ENCODE assay signal across 15 mouse cellular contexts in the genomic region with DNA sequence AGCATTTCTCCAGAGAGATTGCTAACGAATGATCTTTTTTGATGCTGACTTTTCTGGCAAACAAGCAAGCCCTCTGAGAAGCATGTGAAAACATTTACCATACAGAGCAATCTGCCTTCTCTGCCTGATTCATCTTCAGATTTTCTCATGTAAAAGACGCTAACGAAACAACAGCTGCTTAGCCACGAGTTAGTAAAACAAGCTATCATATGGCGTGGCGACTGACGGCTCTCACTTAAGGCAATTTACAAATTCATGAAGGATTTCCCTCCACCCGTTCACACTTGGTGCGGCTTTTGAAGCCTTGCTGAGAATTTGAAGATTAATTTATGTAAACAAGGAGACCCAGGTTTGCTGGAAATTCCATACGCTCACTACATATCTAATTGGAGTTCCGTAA. TPM values are rescaled to one million over a fixed set of nuclear protein-coding genes. Genes with fewer than 3 reads are reported as not detected.
DNase-seq lines count a peak whose midpoint lies in the region; ATAC-seq and TF ChIP-seq lines count a peak whose summit lies in the region.
"Had no signal": no experiment of that assay in that cellular context is flagged by ENCODE, and none has a peak within 500 bp of the region (broad histone marks: within the 10 kb centered on the region; RNA-seq: fewer than 3 reads in every experiment).

No protein-coding gene starts in this region.

- no peak for ATAC-seq in midbrain, embryonic 11.5 days (ENCODE audit: low FRiP score)
- peak; percentile 18; the same call in 1 of the 2 replicates for ATAC-seq in embryonic facial prominence, embryonic 14.5 days (ENCODE audit: low read depth)
- no peak for ATAC-seq in midbrain, embryonic 13.5 days

- H3K9me3 ChIP-seq in midbrain, embryonic 11.5 days (ENCODE audit: control insufficient read depth, low read length), result no peaks in the 10 kb centered on the region
- H3K9me3 ChIP-seq in midbrain, embryonic 10.5 days (replicated peaks), result no peaks in the 10 kb centered on the region
- H3K9me3 ChIP-seq in embryonic facial prominence, embryonic 14.5 days (ENCODE audit: control insufficient read depth, low read length), result no peaks in the 10 kb centered on the region
- H3K9me3 ChIP-seq in midbrain, embryonic 13.5 days, result no peaks in the 10 kb centered on the region
- H3K9me3 ChIP-seq: embryonic facial prominence, embryonic 12.5 days; G1E; liver, embryonic 13.5 days had no signal

- H3K27me3 ChIP-seq in midbrain, embryonic 11.5 days (ENCODE audit: control insufficient read depth, insufficient read depth, low read length), result no peaks in the 10 kb centered on the region
- H3K27me3 ChIP-seq in midbrain, embryonic 10.5 days (ENCODE audit: low read depth, poor library complexity, severe bottlenecking), result no peaks in the 10 kb centered on the region
- H3K27me3 ChIP-seq in embryonic facial prominence, embryonic 14.5 days (replicated peaks; ENCODE audit: control insufficient read depth, insufficient read depth, low read length), result no peaks in the 10 kb centered on the region
- no peaks in the 10 kb centered on the region for H3K27me3 ChIP-seq in midbrain, embryonic 13.5 days
- no peaks in the 10 kb centered on the region for H3K27me3 ChIP-seq in cerebellum, adult 2 months (ENCODE audit: control insufficient read depth, insufficient read depth, low read length)
- H3K27me3 ChIP-seq: embryonic facial prominence, embryonic 12.5 days had no signal

- H3K4me2 ChIP-seq in midbrain, embryonic 11.5 days, result no peak overlapping the region
- H3K4me2 ChIP-seq in embryonic facial prominence, embryonic 14.5 days (ENCODE audit: low read depth, low read length), result peak overlapping the region; percentile 8; the same call in 1 of the 2 replicates
- peak overlapping the region; percentile 12; the same call in 1 of the 2 replicates for H3K4me2 ChIP-seq in midbrain, embryonic 13.5 days (replicated peaks)
- H3K4me2 ChIP-seq: embryonic facial prominence, embryonic 12.5 days; liver, embryonic 13.5 days had no signal

- H3K27ac ChIP-seq in gastrocnemius, adult 2 months, result no peak overlapping the region
- H3K27ac ChIP-seq in midbrain, embryonic 11.5 days (ENCODE audit: low read depth, low read length), result no peak overlapping the region
- H3K27ac ChIP-seq in midbrain, embryonic 10.5 days (replicated peaks), result no peak overlapping the region
- H3K27ac ChIP-seq in embryonic facial prominence, embryonic 14.5 days (replicated peaks; ENCODE audit: low read depth, low read length), result no peak overlapping the region
- no peak overlapping the region for H3K27ac ChIP-seq in midbrain, embryonic 13.5 days
- H3K27ac ChIP-seq in cerebellum, adult 2 months (ENCODE audit: insufficient read depth, low read length), result no peak overlapping the region
- H3K27ac ChIP-seq: embryonic facial prominence, embryonic 12.5 days; liver, embryonic 13.5 days; macrophage had no signal

- H3K4me3 ChIP-seq in gastrocnemius, adult 2 months, result peak overlapping the region; percentile 50
- H3K4me3 ChIP-seq in midbrain, embryonic 11.5 days (ENCODE audit: low read depth, low read length), result no peak overlapping the region
- H3K4me3 ChIP-seq in midbrain, embryonic 10.5 days, result no peak overlapping the region
- H3K4me3 ChIP-seq in embryonic facial prominence, embryonic 14.5 days (ENCODE audit: low read depth, low read length), result no peak overlapping the region
- no peak overlapping the region for H3K4me3 ChIP-seq in midbrain, embryonic 13.5 days (replicated peaks)
- H3K4me3 ChIP-seq in cerebellum, adult 2 months (replicated peaks; ENCODE audit: insufficient read depth, low read depth, low read length), result no peak overlapping the region
- H3K4me3 ChIP-seq: embryonic facial prominence, embryonic 12.5 days; liver, embryonic 13.5 days had no signal

- no peaks in the 10 kb centered on the region for H3K36me3 ChIP-seq in midbrain, embryonic 11.5 days (ENCODE audit: control insufficient read depth, insufficient read depth, low read length)
- H3K36me3 ChIP-seq in midbrain, embryonic 10.5 days, result no peaks in the 10 kb centered on the region
- no peaks in the 10 kb centered on the region for H3K36me3 ChIP-seq in embryonic facial prominence, embryonic 14.5 days (ENCODE audit: control insufficient read depth, insufficient read depth, low read length)
- H3K36me3 ChIP-seq in midbrain, embryonic 13.5 days, result no peaks in the 10 kb centered on the region
- H3K36me3 ChIP-seq: embryonic facial prominence, embryonic 12.5 days; G1E; liver, embryonic 13.5 days had no signal

- WGBS in midbrain, embryonic 11.5 days, result 79% methylated on average over 11 of the region's 11 CpGs
- 83% methylated on average over 11 of the region's 11 CpGs for WGBS in midbrain, embryonic 10.5 days
- 40% methylated on average over 11 of the region's 11 CpGs for WGBS in embryonic facial prominence, embryonic 14.5 days
- WGBS in midbrain, embryonic 13.5 days, result 44% methylated on average over 11 of the region's 11 CpGs
- 36% methylated on average over 11 of the region's 11 CpGs for WGBS in cerebellum, adult 2 months

- TF ChIP-seq CTCF in gastrocnemius, adult 2 months (IDR thresholded peaks at IDR 0.05), result no peak
- no peak for TF ChIP-seq CTCF in cerebellum, adult 2 months (IDR thresholded peaks at IDR 0.05; ENCODE audit: borderline replicate concordance, insufficient read depth, low read depth, low read length)

- DNase-seq in gastrocnemius, adult 2 months, result no peak
- no peak for DNase-seq in gastrocnemius, adult 18-20 months (ENCODE audit: low spot score)
- peak; percentile 81 for DNase-seq in midbrain, embryonic 11.5 days (ENCODE audit: low spot score, missing footprints)
- no peak for DNase-seq in midbrain, embryonic 10.5 days (ENCODE audit: low spot score)
- peak; percentile 70 for DNase-seq in embryonic facial prominence, embryonic 14.5 days (ENCODE audit: low spot score)
- no peak for DNase-seq in thymus, postnatal 0 days (ENCODE audit: low spot score)
- no peak for DNase-seq in cerebellum, adult 2 months
- DNase-seq: adrenal gland, postnatal 10 days; cerebellum, postnatal 14 days; liver, embryonic 13.5 days; spleen, adult 18-20 months had no signal

- no peak overlapping the region for H3K9ac ChIP-seq in midbrain, embryonic 11.5 days (ENCODE audit: low read length)
- H3K9ac ChIP-seq in embryonic facial prominence, embryonic 14.5 days (ENCODE audit: low read depth, low read length), result no peak overlapping the region
- no peak overlapping the region for H3K9ac ChIP-seq in midbrain, embryonic 13.5 days (replicated peaks)
- H3K9ac ChIP-seq: embryonic facial prominence, embryonic 12.5 days; liver, embryonic 13.5 days had no signal

- no peak for TF ChIP-seq POLR2A in cerebellum, adult 2 months (IDR thresholded peaks at IDR 0.05; ENCODE audit: borderline replicate concordance, insufficient read depth, low read length)

- no peaks in the 10 kb centered on the region for H3K4me1 ChIP-seq in midbrain, embryonic 11.5 days (ENCODE audit: control insufficient read depth, insufficient read depth, low read length)
- peaks cover 2% of the 10 kb centered on the region for H3K4me1 ChIP-seq in midbrain, embryonic 10.5 days
- H3K4me1 ChIP-seq in embryonic facial prominence, embryonic 14.5 days (ENCODE audit: control insufficient read depth, insufficient read depth, low read length), result no peaks in the 10 kb centered on the region
- H3K4me1 ChIP-seq in midbrain, embryonic 13.5 days (replicated peaks), result peaks cover 8% of the 10 kb centered on the region; the same call in 1 of the 2 replicates
- H3K4me1 ChIP-seq in cerebellum, adult 2 months (ENCODE audit: control insufficient read depth, insufficient read depth, low read length), result no peaks in the 10 kb centered on the region
- H3K4me1 ChIP-seq: liver, embryonic 13.5 days had no signal

- intact Hi-C loops in gastrocnemius, adult 2 months (cut with DNase I), result no loop called here

RNA-seq across cellular contexts. Expression of a gene that starts 25.8 kb away (rescaled TPM):
- 10 to 100 TPM in 1 of 2 experiments, 1 to 10 TPM in 1; 7.6 to 10.1 TPM for total RNA-seq in gastrocnemius, adult 2 months (2021)
- total RNA-seq in gastrocnemius, adult 18-20 months (2021), result 1 to 10 TPM; 8.5 to 8.7 TPM
- polyA plus RNA-seq in midbrain, embryonic 11.5 days (2014; fragmentation: Nextera tagmentation; extraction: Ambion mirVana), result 12.0 and 14.4 TPM in 2 replicates
- polyA plus RNA-seq in midbrain, embryonic 10.5 days (2016; fragmentation: Nextera tagmentation; extraction: Ambion mirVana), result 10.5 and 10.7 TPM in 2 replicates
- polyA plus RNA-seq in embryonic facial prominence, embryonic 14.5 days (2014; fragmentation: Nextera tagmentation; extraction: Ambion mirVana), result 17.7 TPM in 2 replicates
- polyA plus RNA-seq in midbrain, embryonic 13.5 days (2015; fragmentation: Nextera tagmentation; extraction: Ambion mirVana), result 12.0 and 12.6 TPM in 2 replicates
- polyA plus RNA-seq in thymus, postnatal 0 days (2015; fragmentation: Nextera tagmentation; extraction: Ambion mirVana), result 35.8 and 42.7 TPM in 2 replicates
- polyA plus RNA-seq in cerebellum, adult 2 months (2012; rRNA removed), result 12.3 and 13.6 TPM in 2 replicates

Comparison
In these comparisons a context has a peak if more than half of its experiments do, and no peak if none do; other contexts are left out.
1. DNase-seq: peak in midbrain, embryonic 11.5 days (single experiment) and embryonic facial prominence, embryonic 14.5 days (single experiment); none in gastrocnemius, adult 2 months (single experiment), gastrocnemius, adult 18-20 months (single experiment), midbrain, embryonic 10.5 days (single experiment), thymus, postnatal 0 days (single experiment) and cerebellum, adult 2 months (0 of 2).